Mouse (Mus musculus) lung, postnatal 0 days (tissue): ENCODE data around the gene Celsr1. TPM values are rescaled to one million over a fixed set of nuclear protein-coding genes. Genes with fewer than 3 reads are reported as not detected.

ENCODE experiments used
- ATAC-seq: fragments of 200-750 bp; cut with Nextera tagmentation; 2 replicates; pipeline ENCODE4 v1.8.0; 2017; ENCODE audit warnings: moderate library complexity
- DNase-seq: peaks from one replicate; pipeline ENCODE4 v3.0.0-alpha.2; 2016; ENCODE audit warnings: low spot score
- H3K27ac ChIP-seq: fragments of 300-500 bp; sonication (generic); 2 replicates; pipeline ENCODE4 v1.5.1; 2014; ENCODE audit warnings: antibody characterized with exemption, mild to moderate bottlenecking, low read length, mixed read lengths
- H3K27me3 ChIP-seq: fragments of 300-500 bp; sonication (generic); replicated peaks from 2 replicates; pipeline ENCODE4 v1.6.1; 2014; ENCODE audit warnings: low read length, mixed read lengths; ENCODE audit not compliant: insufficient read depth
- H3K36me3 ChIP-seq: fragments of 300-500 bp; sonication (generic); 2 replicates; pipeline ENCODE4 v1.6.1; 2014; ENCODE audit warnings: low read length, mixed read lengths; ENCODE audit not compliant: insufficient read depth
- H3K4me1 ChIP-seq: fragments of 300-500 bp; sonication (generic); 2 replicates; pipeline ENCODE4 v1.6.1; 2014; ENCODE audit warnings: antibody characterized with exemption, low read depth, low read length, mixed read lengths; ENCODE audit not compliant: insufficient read depth
- H3K4me2 ChIP-seq: fragments of 300-500 bp; sonication (generic); replicated peaks from 2 replicates; pipeline ENCODE4 v1.6.1; 2014; ENCODE audit warnings: low read depth, mild to moderate bottlenecking, low read length, moderate library complexity, mixed read lengths
- H3K4me3 ChIP-seq: fragments of 300-500 bp; sonication (generic); 2 replicates; pipeline ENCODE4 v1.5.1; 2014; ENCODE audit warnings: low read depth, low read length
- H3K9ac ChIP-seq: fragments of 300-500 bp; sonication (generic); replicated peaks from 2 replicates; pipeline ENCODE4 v1.6.1; 2014; ENCODE audit warnings: low read depth, mild to moderate bottlenecking
- H3K9me3 ChIP-seq: fragments of 300-500 bp; sonication (generic); 2 replicates; pipeline ENCODE4 v1.6.1; 2016; ENCODE audit warnings: low read length, mixed read lengths
- CTCF ChIP-seq: IDR thresholded peaks from 2 replicates; pipeline ENCODE4 v1.5.1; 2016; ENCODE audit warnings: antibody characterized with exemption, mild to moderate bottlenecking
- EP300 ChIP-seq: IDR thresholded peaks from 2 replicates; pipeline ENCODE4 v1.6.1; 2016; ENCODE audit warnings: antibody characterized with exemption, mild to moderate bottlenecking, control low read depth
- WGBS: fragments of 180-500 bp; shearing (Covaris S2); extraction: QIAGEN DNeasy Blood & Tissue Kit; methylation state at CpG from one replicate; pipeline ENCODE4 v1.1.7; 2014; 5-methylcytosine and 5-hydroxymethylcytosine counted together
- polyA plus RNA-seq: library from polyadenylated mRNA; unstranded; fragments of >200 nt; fragmentation: Nextera tagmentation; extraction: Ambion mirVana; gene quantifications from 2 replicates; pipeline ENCODE4 v1.2.1, GENCODE M21; 2015

Celsr1 gene
- polyA plus RNA-seq, 1 experiment from 2014 or later = 2.1 TPM

DNA sequence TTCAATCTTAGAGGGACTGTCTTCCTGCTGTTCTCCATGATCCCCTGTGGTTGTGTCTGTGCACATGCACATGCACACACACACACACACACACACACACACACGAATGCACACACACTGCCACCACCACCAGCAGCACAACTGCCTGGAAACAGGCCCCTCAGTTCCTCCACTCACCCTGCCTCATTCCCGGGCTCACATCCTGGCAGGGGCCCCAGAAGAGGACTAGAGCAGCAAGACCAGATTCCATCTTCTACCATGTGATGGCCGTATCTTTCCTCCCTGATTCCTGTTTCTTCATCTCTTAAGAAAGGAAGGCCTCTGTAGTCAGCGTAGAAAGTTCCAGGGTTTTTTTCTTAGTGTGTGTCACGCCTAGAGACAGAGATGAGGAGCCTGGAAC, 45.9 kb upstream of the Celsr1 start:
- 54% methylated on average over 5 of the region's 5 CpGs for WGBS
- H3K27ac ChIP-seq = 0 out of 2 replicates have a peak overlapping the region, but pooled peaks have one; percentile 14
- no peaks in the 10 kb centered on the region for H3K27me3 ChIP-seq
- ATAC-seq (peak; percentile 8; the same call in 1 of the 2 replicates), DNase-seq (peak; percentile 48)
- no peak for TF ChIP-seq CTCF
- TF ChIP-seq EP300 = no peak
- H3K9ac ChIP-seq = no peak overlapping the region
- H3K9me3 ChIP-seq = no peaks in the 10 kb centered on the region
- no peak overlapping the region for H3K4me3 ChIP-seq
- H3K4me2 ChIP-seq = no peak overlapping the region
- no peaks in the 10 kb centered on the region for H3K36me3 ChIP-seq
- peaks cover 19% of the 10 kb centered on the region for H3K4me1 ChIP-seq

DNA sequence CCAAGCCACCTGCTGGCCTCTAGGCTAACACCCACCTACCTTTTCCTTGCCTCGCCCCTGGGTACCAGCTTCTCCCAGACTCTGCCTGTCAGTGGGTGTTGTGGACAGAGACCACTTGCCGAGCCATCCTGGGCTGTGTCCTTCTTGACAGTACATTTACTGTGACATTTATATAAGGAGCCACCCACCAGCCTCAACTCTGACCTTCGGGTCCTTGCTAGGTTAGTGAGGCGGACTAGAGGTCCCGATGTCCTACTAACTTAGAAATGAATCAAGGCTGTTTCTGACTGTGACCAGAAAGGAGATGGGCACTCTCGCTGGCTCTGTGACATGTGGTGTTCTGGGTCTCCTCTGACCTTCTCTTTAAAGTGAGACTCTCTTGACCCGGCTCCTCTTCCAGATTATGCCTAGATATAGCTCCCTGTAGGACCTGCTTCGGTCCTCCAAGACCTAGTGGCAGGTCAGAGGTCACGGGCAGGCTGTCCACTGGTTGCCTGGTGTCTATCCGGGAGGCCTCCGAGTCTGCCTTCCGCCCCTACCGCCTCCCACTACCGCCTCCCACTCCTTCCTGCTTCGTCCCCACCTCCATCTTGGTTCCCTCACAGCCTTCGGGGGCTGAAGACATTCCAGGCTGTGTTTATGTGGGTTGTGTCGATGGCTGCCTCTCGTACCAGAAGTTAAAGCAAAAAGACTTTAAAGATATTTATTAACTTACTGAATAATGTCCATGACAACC, 45.1 kb upstream of the Celsr1 start:
- ATAC-seq (no peak), DNase-seq (no peak)
- no peak overlapping the region for H3K4me2 ChIP-seq
- H3K27me3 ChIP-seq = no peaks in the 10 kb centered on the region
- H3K4me1 ChIP-seq = peaks cover 19% of the 10 kb centered on the region
- no peaks in the 10 kb centered on the region for H3K36me3 ChIP-seq
- 58% methylated on average over 18 of the region's 18 CpGs for WGBS
- H3K4me3 ChIP-seq = no peak overlapping the region
- no peak overlapping the region for H3K9ac ChIP-seq
- TF ChIP-seq EP300 (no peak), CTCF (no peak)
- 0 out of 2 replicates have a peak overlapping the region, but pooled peaks have one; percentile 14 for H3K27ac ChIP-seq
- no peaks in the 10 kb centered on the region for H3K9me3 ChIP-seq

- Histone ChIP-seq H3K4me2 (no peak overlapping the region), H3K4me1 (peaks cover 12% of the 10 kb centered on the region), H3K9ac (no peak overlapping the region), H3K4me3 (no peak overlapping the region), H3K36me3 (no peaks in the 10 kb centered on the region), H3K27ac (no peak overlapping the region), H3K27me3 (no peaks in the 10 kb centered on the region), H3K9me3 (no peaks in the 10 kb centered on the region)
- 77% methylated on average over 5 of the region's 5 CpGs for WGBS
- DNase-seq (no peak), ATAC-seq (no peak)
- no peak for TF ChIP-seq EP300
These were observed 44.4 kb upstream of the Celsr1 start for GRCm38 (mm10) chr15:86077934-86078333.

DNA sequence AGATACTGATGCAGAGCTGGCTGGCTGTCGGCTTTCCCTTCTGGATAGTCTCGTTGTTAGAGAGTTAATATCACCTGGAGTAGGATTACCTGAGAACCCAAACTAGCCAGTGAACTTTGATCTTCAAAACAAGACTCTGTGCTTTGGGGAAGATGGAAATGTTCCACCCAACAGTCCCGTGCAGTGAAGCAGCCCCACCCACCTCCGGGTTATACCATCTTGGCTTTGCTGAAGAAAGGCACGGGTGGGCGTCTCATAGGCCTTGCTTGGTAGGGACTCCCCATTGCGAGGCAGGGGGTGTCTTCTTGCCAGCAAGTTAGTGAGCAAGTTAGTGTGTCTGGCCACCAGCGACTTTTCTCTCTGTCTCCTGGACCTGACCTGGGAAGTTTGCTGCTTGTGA, 42.8 kb upstream of the Celsr1 start:
- Histone ChIP-seq H3K27ac (no peak overlapping the region), H3K4me1 (peaks cover 10% of the 10 kb centered on the region; the same call in 1 of the 2 replicates), H3K4me2 (no peak overlapping the region), H3K27me3 (no peaks in the 10 kb centered on the region), H3K4me3 (no peak overlapping the region), H3K9ac (no peak overlapping the region), H3K9me3 (no peaks in the 10 kb centered on the region), H3K36me3 (no peaks in the 10 kb centered on the region)
- DNase-seq (no peak), ATAC-seq (no peak)
- WGBS = 80% methylated on average over 8 of the region's 8 CpGs
- TF ChIP-seq EP300 (no peak), CTCF (no peak)

GRCm38 (mm10) chr15:86076048-86076315, 42.4 kb upstream of the Celsr1 start:
- DNase-seq = no peak
- no peaks in the 10 kb centered on the region for H3K27me3 ChIP-seq
- TF ChIP-seq CTCF (no peak), EP300 (no peak)
- no peak overlapping the region for H3K27ac ChIP-seq
- ATAC-seq = no peak
- 90% methylated on average over 2 of the region's 2 CpGs for WGBS
- H3K36me3 ChIP-seq = no peaks in the 10 kb centered on the region
- H3K4me1 ChIP-seq = peaks cover 10% of the 10 kb centered on the region; the same call in 1 of the 2 replicates
- no peak overlapping the region for H3K4me2 ChIP-seq
- H3K4me3 ChIP-seq = no peak overlapping the region
- H3K9ac ChIP-seq = no peak overlapping the region
- H3K9me3 ChIP-seq = no peaks in the 10 kb centered on the region

DNA sequence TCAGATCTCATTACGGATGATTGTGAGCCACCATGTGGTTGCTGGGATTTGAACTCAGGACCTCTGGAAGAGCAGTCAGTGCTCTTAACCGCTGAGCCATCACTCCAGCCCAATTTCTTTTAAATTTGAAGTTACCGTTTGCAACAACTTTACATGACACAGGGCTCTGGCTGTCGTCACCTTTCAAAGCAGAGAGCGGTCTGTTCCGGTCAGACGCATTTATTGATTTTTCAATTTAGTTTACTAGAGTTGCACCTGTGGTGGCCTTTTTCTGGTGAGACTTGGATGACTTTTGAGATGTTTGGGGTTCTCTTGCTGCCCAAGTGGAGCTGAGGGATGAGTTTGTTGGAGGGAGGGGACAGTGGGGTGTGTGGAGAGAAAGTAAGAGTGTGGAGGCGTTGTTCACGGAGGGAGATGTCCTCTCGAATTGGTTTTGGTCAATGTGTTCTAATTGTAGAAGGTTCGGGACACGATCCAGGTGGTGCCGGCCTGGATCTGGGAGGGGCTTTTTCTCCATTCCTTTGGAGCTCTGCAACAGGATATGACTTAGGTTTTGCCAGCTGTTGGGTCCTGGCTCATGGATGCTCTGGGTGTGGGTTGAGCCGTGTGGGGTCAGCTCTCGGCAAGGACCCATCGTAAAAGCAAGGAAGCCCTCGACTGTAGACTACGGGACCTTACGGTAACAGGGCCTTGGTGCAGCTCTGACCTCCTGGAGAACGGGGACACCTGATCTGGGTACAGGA, 41.9 kb upstream of the Celsr1 start:
- H3K4me3 ChIP-seq = no peak overlapping the region
- no peak for DNase-seq
- H3K36me3 ChIP-seq = no peaks in the 10 kb centered on the region
- TF ChIP-seq CTCF = no peak
- TF ChIP-seq EP300 = no peak
- no peaks in the 10 kb centered on the region for H3K27me3 ChIP-seq
- ATAC-seq = no peak
- H3K27ac ChIP-seq = no peak overlapping the region
- H3K4me2 ChIP-seq = no peak overlapping the region
- WGBS = 87% methylated on average over 20 of the region's 20 CpGs
- no peak overlapping the region for H3K9ac ChIP-seq
- H3K9me3 ChIP-seq = no peaks in the 10 kb centered on the region
- peaks cover 10% of the 10 kb centered on the region; the same call in 1 of the 2 replicates for H3K4me1 ChIP-seq
